Comparison of ENCODE assay signal across 10 mouse cellular contexts in genomic region chr5:23598491-23598890, GRCm38 (mm10).
DNase-seq lines count a peak whose midpoint lies in the region; ATAC-seq and TF ChIP-seq lines count a peak whose summit lies in the region.
"Had no signal": no experiment of that assay in that cellular context is flagged by ENCODE, and none has a peak within 500 bp of the region (broad histone marks: within the 10 kb centered on the region; RNA-seq: fewer than 3 reads in every experiment).

No protein-coding gene starts in this region.

- no peaks in the 10 kb centered on the region for H3K27me3 ChIP-seq in midbrain, embryonic 10.5 days (ENCODE audit: low read depth, poor library complexity, severe bottlenecking)
- no peaks in the 10 kb centered on the region for H3K27me3 ChIP-seq in forebrain, embryonic 13.5 days
- H3K27me3 ChIP-seq: stomach, embryonic 15.5 days had no signal

- TF ChIP-seq POLR2A in bone marrow, adult 2 months (IDR thresholded peaks at IDR 0.05; ENCODE audit: borderline replicate concordance, control insufficient read depth, low read depth, low read length) = no peak

- 80% methylated on average over 12 of the region's 12 CpGs for WGBS in bone marrow, adult 2 months
- 82% methylated on average over 12 of the region's 12 CpGs for WGBS in midbrain, embryonic 10.5 days
- WGBS in forebrain, embryonic 13.5 days = 63% methylated on average over 12 of the region's 12 CpGs

- H3K4me2 ChIP-seq in forebrain, embryonic 13.5 days = no peak overlapping the region
- H3K4me2 ChIP-seq: stomach, embryonic 15.5 days had no signal

- no peaks in the 10 kb centered on the region for H3K36me3 ChIP-seq in midbrain, embryonic 10.5 days
- no peaks in the 10 kb centered on the region for H3K36me3 ChIP-seq in forebrain, embryonic 13.5 days (ENCODE audit: poor library complexity, severe bottlenecking)
- H3K36me3 ChIP-seq: stomach, embryonic 15.5 days had no signal

- H3K4me1 ChIP-seq in bone marrow, adult 2 months (ENCODE audit: control insufficient read depth, insufficient read depth, low read length) = peaks cover 4% of the 10 kb centered on the region; the same call in 1 of the 2 replicates
- peaks cover 6% of the 10 kb centered on the region; the same call in 1 of the 2 replicates for H3K4me1 ChIP-seq in midbrain, embryonic 10.5 days
- H3K4me1 ChIP-seq in forebrain, embryonic 13.5 days = peaks cover 21% of the 10 kb centered on the region; the same call in 1 of the 2 replicates

- no peak overlapping the region for H3K4me3 ChIP-seq in bone marrow, adult 2 months (replicated peaks; ENCODE audit: control insufficient read depth, low read depth, low read length)
- no peak overlapping the region for H3K4me3 ChIP-seq in midbrain, embryonic 10.5 days
- H3K4me3 ChIP-seq in forebrain, embryonic 13.5 days = no peak overlapping the region
- H3K4me3 ChIP-seq: stomach, embryonic 15.5 days had no signal

- H3K9me3 ChIP-seq in midbrain, embryonic 10.5 days (replicated peaks) = no peaks in the 10 kb centered on the region
- no peaks in the 10 kb centered on the region for H3K9me3 ChIP-seq in forebrain, embryonic 13.5 days (replicated peaks)
- H3K9me3 ChIP-seq: stomach, embryonic 15.5 days had no signal

- no peak overlapping the region for H3K9ac ChIP-seq in forebrain, embryonic 13.5 days
- H3K9ac ChIP-seq: stomach, embryonic 15.5 days had no signal

- DNase-seq in adipocyte (ENCODE audit: low spot score) = peak; percentile 32
- DNase-seq in heart, adult 9 months (ENCODE audit: low spot score in 2 of 2) = peak; percentile 61 to 74
- peak; percentile 68 for DNase-seq in kidney, postnatal 14 days
- DNase-seq in midbrain, embryonic 10.5 days (ENCODE audit: low spot score) = no peak
- DNase-seq in layer of hippocampus, postnatal 25 days (ENCODE audit: extremely low spot score in 1 of 2, low spot score in 1 of 2) = no peak
- no peak for DNase-seq in spleen, postnatal 14 days (ENCODE audit: low spot score in 2 of 2)

- ATAC-seq in forebrain, embryonic 13.5 days = no peak

- H3K27ac ChIP-seq in bone marrow, adult 2 months (ENCODE audit: control insufficient read depth, insufficient read depth, low read depth, low read length, poor library complexity) = peak overlapping the region; percentile 27
- H3K27ac ChIP-seq in midbrain, embryonic 10.5 days (replicated peaks) = no peak overlapping the region
- H3K27ac ChIP-seq in forebrain, embryonic 13.5 days = no peak overlapping the region
- H3K27ac ChIP-seq: macrophage; stomach, embryonic 15.5 days had no signal

- TF ChIP-seq CTCF in bone marrow, adult 2 months (IDR thresholded peaks at IDR 0.05; ENCODE audit: control insufficient read depth, insufficient read depth, low read length) = no peak

Comparison
In these comparisons a context has a peak if more than half of its experiments do, and no peak if none do; other contexts are left out.
1. DNase-seq: peak in adipocyte (single experiment), heart, adult 9 months (2 of 2) and kidney, postnatal 14 days (single experiment); none in midbrain, embryonic 10.5 days (single experiment), layer of hippocampus, postnatal 25 days (0 of 2) and spleen, postnatal 14 days (0 of 2).